Mouse (Mus musculus): Measurements from ENCODE around the gene Polg. TPM values are rescaled to one million over a fixed set of nuclear protein-coding genes. Genes with fewer than 3 reads are reported as not detected.

Polg gene
- 82.9 and 138 TPM in 2 replicates for total RNA-seq (2023)

GRCm38 (mm10) chr7:79466053-79466901 is at the start of gene Polg:
Polg (minus strand) TSS chr7:79466362.

Other genes starting within 250 kb of the Polg start
- gene Abhd2, start 193.2 kb downstream of the Polg start, total RNA-seq (2023): 76.3 and 88.8 TPM in 2 replicates
- not detected in 2 replicates for gene Rlbp1, start 79.3 kb downstream of the Polg start, total RNA-seq (2023)
- 6.4 and 7.3 TPM in 2 replicates for gene Fanci, start 74.4 kb downstream of the Polg start, total RNA-seq (2023)
- 0.70 and 1.4 TPM in 2 replicates for gene Rhcg, start 151.3 kb upstream of the Polg start, total RNA-seq (2023)
- 21.8 and 30.1 TPM in 2 replicates for gene Ticrr, start 193.8 kb upstream of the Polg start, total RNA-seq (2023)
- 0.14 and 0.54 TPM in 2 replicates for gene Kif7, start 249.4 kb upstream of the Polg start, total RNA-seq (2023)

All from neutrophil, adult 65 days (primary cell).